In genomic region chr9:65392638-65393364, GRCm38 (mm10) we compare ENCODE assay signal across 8 mouse cellular contexts. TPM values are rescaled to one million over a fixed set of nuclear protein-coding genes. Genes with fewer than 3 reads are reported as not detected.
DNase-seq lines count a peak whose midpoint lies in the region; ATAC-seq lines count a peak whose summit lies in the region.

No protein-coding gene starts in this region.

- H3K27me3 ChIP-seq in midbrain, embryonic 11.5 days (ENCODE audit: control insufficient read depth, insufficient read depth, low read length), result peaks cover 28% of the 10 kb centered on the region
- H3K27me3 ChIP-seq in midbrain, embryonic 15.5 days (replicated peaks), result peaks cover 37% of the 10 kb centered on the region

- H3K4me1 ChIP-seq in midbrain, embryonic 11.5 days (ENCODE audit: control insufficient read depth, insufficient read depth, low read length), result no peaks in the 10 kb centered on the region; the same call in 1 of the 2 replicates
- peaks cover 8% of the 10 kb centered on the region; the same call in 1 of the 2 replicates for H3K4me1 ChIP-seq in midbrain, embryonic 15.5 days

- WGBS in midbrain, embryonic 11.5 days, result 34% methylated on average over 6 of the region's 6 CpGs
- 29% methylated on average over 6 of the region's 6 CpGs for whole genome bisulfite sequencing in midbrain, embryonic 15.5 days

- no peak overlapping the region for H3K4me2 ChIP-seq in midbrain, embryonic 11.5 days
- no peak overlapping the region for H3K4me2 ChIP-seq in midbrain, embryonic 15.5 days

- ATAC-seq in midbrain, embryonic 11.5 days (ENCODE audit: low FRiP score), result no peak
- no peak for ATAC-seq in midbrain, embryonic 15.5 days (replicated peaks)
- ATAC-seq in megakaryocyte, adult 5-6 weeks (ENCODE audit: poor library complexity, severe bottlenecking), result peak; percentile 43; the same call in 1 of the 2 replicates

- peak; percentile 93 for DNase-seq in midbrain, embryonic 11.5 days (ENCODE audit: low spot score, missing footprints)
- peak; percentile 74 for DNase-seq in R1 (ENCODE audit: low read depth, low spot score)
- peak; percentile 72 to 84 for DNase-seq in cerebellum, postnatal 14 days
- peak; percentile 63 for DNase-seq in heart, adult 8-10 months (ENCODE audit: low spot score)
- DNase-seq in layer of hippocampus, postnatal 14 days (ENCODE audit: low spot score in 2 of 2), result peak; percentile 28 to 40
- DNase-seq in testis, postnatal 10 days (ENCODE audit: low spot score), result peak; percentile 89

- no peaks in the 10 kb centered on the region for H3K36me3 ChIP-seq in midbrain, embryonic 11.5 days (ENCODE audit: control insufficient read depth, insufficient read depth, low read length)
- H3K36me3 ChIP-seq in midbrain, embryonic 15.5 days (replicated peaks), result no peaks in the 10 kb centered on the region

- H3K27ac ChIP-seq in midbrain, embryonic 11.5 days (ENCODE audit: low read depth, low read length), result no peak overlapping the region
- no peak overlapping the region for H3K27ac ChIP-seq in midbrain, embryonic 15.5 days

- H3K9ac ChIP-seq in midbrain, embryonic 11.5 days (ENCODE audit: low read length), result no peak overlapping the region
- no peak overlapping the region for H3K9ac ChIP-seq in midbrain, embryonic 15.5 days

- H3K9me3 ChIP-seq in midbrain, embryonic 11.5 days (ENCODE audit: control insufficient read depth, low read length), result no peaks in the 10 kb centered on the region
- H3K9me3 ChIP-seq in midbrain, embryonic 15.5 days, result 0 out of 2 replicates have a peak, but pooled peaks cover 3% of the 10 kb centered on the region

- no peak overlapping the region for H3K4me3 ChIP-seq in midbrain, embryonic 11.5 days (ENCODE audit: low read depth, low read length)
- no peak overlapping the region for H3K4me3 ChIP-seq in midbrain, embryonic 15.5 days

RNA-seq across cellular contexts. Expression of gene Kbtbd13, which starts 1.3 kb away (rescaled TPM):
- polyA plus RNA-seq in midbrain, embryonic 11.5 days (2014; fragmentation: Nextera tagmentation; extraction: Ambion mirVana), result 0.16 and 0.36 TPM in 2 replicates
- polyA plus RNA-seq in midbrain, embryonic 15.5 days (2015; fragmentation: Nextera tagmentation; extraction: Ambion mirVana), result 0.56 and 0.60 TPM in 2 replicates
- 1 to 10 TPM; 2.4 to 3.6 (median 3.1) TPM for total RNA-seq in heart, adult 8-10 months (2022)
- total RNA-seq in layer of hippocampus, postnatal 14 days (2021), result under 1 TPM; 0.21 to 0.25 TPM
- not detected in 2 replicates for total RNA-seq in megakaryocyte, adult 5-6 weeks (2015)
- not detected in 2 replicates for total RNA-seq in megakaryocyte, adult 5-6 weeks (2017)

RNA-seq across cellular contexts. Expression of gene Rasl12, which starts 5.5 kb away (rescaled TPM):
- 5.6 and 5.9 TPM in 2 replicates for polyA plus RNA-seq in midbrain, embryonic 11.5 days (2014; fragmentation: Nextera tagmentation; extraction: Ambion mirVana)
- 7.3 and 7.4 TPM in 2 replicates for polyA plus RNA-seq in midbrain, embryonic 15.5 days (2015; fragmentation: Nextera tagmentation; extraction: Ambion mirVana)
- 1 to 10 TPM; 5.5 to 8.0 (median 6.0) TPM for total RNA-seq in heart, adult 8-10 months (2022)
- total RNA-seq in layer of hippocampus, postnatal 14 days (2021), result 1 to 10 TPM; 3.6 to 4.8 TPM
- 0.25 TPM in 1 of 2 replicates, not detected in the other for total RNA-seq in megakaryocyte, adult 5-6 weeks (2015)
- total RNA-seq in megakaryocyte, adult 5-6 weeks (2017), result 0.07 and 0.41 TPM in 2 replicates

RNA-seq across cellular contexts. Expression of gene Slc51b, which starts 30.0 kb away (rescaled TPM):
- polyA plus RNA-seq in midbrain, embryonic 11.5 days (2014; fragmentation: Nextera tagmentation; extraction: Ambion mirVana), result not detected in 2 replicates
- polyA plus RNA-seq in midbrain, embryonic 15.5 days (2015; fragmentation: Nextera tagmentation; extraction: Ambion mirVana), result not detected in 2 replicates
- not detected for total RNA-seq in heart, adult 8-10 months (2022)
- not detected for total RNA-seq in layer of hippocampus, postnatal 14 days (2021)
- not detected in 2 replicates for total RNA-seq in megakaryocyte, adult 5-6 weeks (2015)
- total RNA-seq in megakaryocyte, adult 5-6 weeks (2017), result not detected in 2 replicates

RNA-seq across cellular contexts. Expression of gene Ubap1l, which starts 32.0 kb away (rescaled TPM):
- polyA plus RNA-seq in midbrain, embryonic 11.5 days (2014; fragmentation: Nextera tagmentation; extraction: Ambion mirVana), result 0.27 and 0.37 TPM in 2 replicates
- 2.7 and 2.9 TPM in 2 replicates for polyA plus RNA-seq in midbrain, embryonic 15.5 days (2015; fragmentation: Nextera tagmentation; extraction: Ambion mirVana)
- total RNA-seq in heart, adult 8-10 months (2022), result under 1 TPM in 2 of 4 experiments, not detected in 2; 0.27 to 0.40 TPM
- 1 to 10 TPM; 3.8 to 6.5 TPM for total RNA-seq in layer of hippocampus, postnatal 14 days (2021)
- total RNA-seq in megakaryocyte, adult 5-6 weeks (2015), result 0.58 TPM in 1 of 2 replicates, not detected in the other
- 0.12 TPM in 1 of 2 replicates, not detected in the other for total RNA-seq in megakaryocyte, adult 5-6 weeks (2017)

RNA-seq across cellular contexts. Expression of gene Mtfmt, which starts 42.8 kb away (rescaled TPM):
- polyA plus RNA-seq in midbrain, embryonic 11.5 days (2014; fragmentation: Nextera tagmentation; extraction: Ambion mirVana), result 18.3 and 18.7 TPM in 2 replicates
- polyA plus RNA-seq in midbrain, embryonic 15.5 days (2015; fragmentation: Nextera tagmentation; extraction: Ambion mirVana), result 21.4 and 24.7 TPM in 2 replicates
- 1 to 10 TPM; 5.4 to 7.9 (median 6.9) TPM for total RNA-seq in heart, adult 8-10 months (2022)
- 10 to 100 TPM; 18.4 to 18.8 TPM for total RNA-seq in layer of hippocampus, postnatal 14 days (2021)
- 12.2 and 20.5 TPM in 2 replicates for total RNA-seq in megakaryocyte, adult 5-6 weeks (2015)
- 6.7 and 9.5 TPM in 2 replicates for total RNA-seq in megakaryocyte, adult 5-6 weeks (2017)

Comparison
In these comparisons a context has a peak if more than half of its experiments do, and no peak if none do; other contexts are left out.
1. DNase-seq: peak in every context shown above with its lines; median percentile 93 in midbrain, embryonic 11.5 days; 89 in testis, postnatal 10 days; 78 in cerebellum, postnatal 14 days; 74 in R1; 63 in heart, adult 8-10 months; 34 in layer of hippocampus, postnatal 14 days.